Mouse (Mus musculus): ENCODE data around the gene Krt81.
A peak's percentile ranks its signal among the peaks of the same experiment; 100 is the strongest.

DNA sequence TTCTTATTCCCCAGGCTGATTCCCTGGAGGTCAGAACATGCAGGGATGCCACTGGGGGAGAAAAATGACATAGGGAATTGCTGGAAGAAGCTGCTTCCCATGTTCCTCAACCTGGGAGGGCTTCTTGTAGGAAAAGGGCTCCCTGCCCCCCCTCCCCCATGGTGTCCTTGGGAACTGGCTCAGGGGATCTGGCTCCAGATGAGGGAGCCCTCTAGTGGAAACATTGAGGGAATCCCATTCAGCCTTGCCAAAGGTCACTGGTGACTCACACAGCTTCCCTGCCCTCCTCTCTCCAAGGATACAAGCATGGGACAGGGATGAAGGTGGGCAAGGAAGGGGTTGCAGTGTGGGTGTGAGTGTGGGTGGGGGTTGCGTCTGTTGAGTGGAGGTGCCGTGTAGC is 33.6 kb upstream of the Krt81 start:
- no peak for TF ChIP-seq POLR2A (IDR thresholded peaks at IDR 0.05; ENCODE audit: borderline replicate concordance, insufficient read depth, low read length)
- peak; percentile 53; the same call in 1 of the 2 replicates for TF ChIP-seq CTCF (IDR thresholded peaks at IDR 0.05; ENCODE audit: borderline replicate concordance, insufficient read depth, low read depth, low read length)

Data from cerebellum, adult 2 months (tissue).